Mouse (Mus musculus) heart, adult 11 months (tissue): Measurements from ENCODE around the gene Filip1l.

Experiments
- DNase-seq: peaks from one replicate; pipeline ENCODE4 v3.0.0; 2022

The Filip1l gene

GRCm38 (mm10) chr16:57534365-57534764, 181.5 kb downstream of the Filip1l start:
- no peak for DNase-seq

DNA sequence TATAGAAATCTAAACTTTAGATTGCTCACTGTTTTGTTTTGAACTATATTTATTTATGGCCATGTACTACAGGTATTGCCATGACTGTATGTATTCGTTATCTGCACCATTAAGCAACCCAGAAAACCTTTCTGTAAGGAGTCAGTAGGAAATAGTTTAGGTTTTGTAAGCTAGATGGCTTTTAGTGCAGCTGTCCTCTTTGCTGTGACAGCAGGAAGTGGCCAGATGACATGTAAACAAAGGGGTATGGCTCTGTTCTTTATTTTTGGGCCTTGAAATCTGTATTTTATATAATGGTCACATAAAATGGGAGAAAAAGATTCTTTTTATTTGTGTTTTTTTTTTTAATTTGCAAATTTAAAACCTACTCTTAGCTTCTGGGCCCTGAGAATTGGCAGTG, 181.9 kb downstream of the Filip1l start:
- DNase-seq: peak; percentile 24

DNA sequence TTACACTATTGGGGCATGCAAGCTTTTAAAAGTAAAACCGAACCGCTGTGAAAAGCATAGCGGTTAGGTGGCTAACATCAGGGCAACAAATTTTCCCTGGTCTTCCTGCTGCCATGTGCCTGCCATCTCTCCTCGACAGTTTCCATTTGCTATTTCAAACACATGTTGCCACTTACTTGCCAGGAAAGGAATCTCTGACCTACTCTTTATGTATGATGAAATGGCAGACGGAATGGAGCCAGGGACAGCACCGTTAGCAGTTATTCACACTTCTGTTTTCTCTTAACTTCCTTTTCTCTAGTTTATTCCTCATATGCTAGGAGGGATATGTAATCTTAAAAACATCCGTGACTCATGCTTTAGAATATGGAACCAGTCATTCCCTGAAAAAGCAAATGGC, 183.6 kb downstream of the Filip1l start:
- peak; percentile 89 for DNase-seq

GRCm38 (mm10) chr16:57543243-57543642, 190.3 kb downstream of the Filip1l start:
- peak; percentile 70 for DNase-seq

- DNase-seq: peak; percentile 89
Observed at GRCm38 (mm10) chr16:57544441-57544840, 191.5 kb downstream of the Filip1l start.

DNA sequence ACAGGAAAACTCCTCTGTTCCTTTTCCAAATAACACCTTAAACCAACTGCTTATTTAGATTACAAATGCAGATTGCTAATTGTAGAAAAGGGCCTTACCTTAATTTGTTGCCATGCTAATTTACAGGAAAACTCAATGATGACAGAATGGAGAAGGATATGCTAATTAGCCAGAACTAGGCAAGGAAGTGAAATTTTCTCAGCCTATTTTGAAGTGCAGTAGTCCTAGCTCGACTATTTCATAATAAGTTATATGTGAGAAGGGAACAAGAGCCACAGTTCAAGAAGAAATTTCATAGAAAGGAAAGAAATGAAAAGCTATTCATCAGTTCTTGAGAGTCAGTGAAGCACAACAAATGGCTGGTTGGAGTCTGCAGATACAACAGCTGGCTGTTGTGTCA, 193.5 kb downstream of the Filip1l start:
- DNase-seq: no peak

GRCm38 (mm10) chr16:57548608-57549007, 195.7 kb downstream of the Filip1l start:
- DNase-seq: no peak

DNA sequence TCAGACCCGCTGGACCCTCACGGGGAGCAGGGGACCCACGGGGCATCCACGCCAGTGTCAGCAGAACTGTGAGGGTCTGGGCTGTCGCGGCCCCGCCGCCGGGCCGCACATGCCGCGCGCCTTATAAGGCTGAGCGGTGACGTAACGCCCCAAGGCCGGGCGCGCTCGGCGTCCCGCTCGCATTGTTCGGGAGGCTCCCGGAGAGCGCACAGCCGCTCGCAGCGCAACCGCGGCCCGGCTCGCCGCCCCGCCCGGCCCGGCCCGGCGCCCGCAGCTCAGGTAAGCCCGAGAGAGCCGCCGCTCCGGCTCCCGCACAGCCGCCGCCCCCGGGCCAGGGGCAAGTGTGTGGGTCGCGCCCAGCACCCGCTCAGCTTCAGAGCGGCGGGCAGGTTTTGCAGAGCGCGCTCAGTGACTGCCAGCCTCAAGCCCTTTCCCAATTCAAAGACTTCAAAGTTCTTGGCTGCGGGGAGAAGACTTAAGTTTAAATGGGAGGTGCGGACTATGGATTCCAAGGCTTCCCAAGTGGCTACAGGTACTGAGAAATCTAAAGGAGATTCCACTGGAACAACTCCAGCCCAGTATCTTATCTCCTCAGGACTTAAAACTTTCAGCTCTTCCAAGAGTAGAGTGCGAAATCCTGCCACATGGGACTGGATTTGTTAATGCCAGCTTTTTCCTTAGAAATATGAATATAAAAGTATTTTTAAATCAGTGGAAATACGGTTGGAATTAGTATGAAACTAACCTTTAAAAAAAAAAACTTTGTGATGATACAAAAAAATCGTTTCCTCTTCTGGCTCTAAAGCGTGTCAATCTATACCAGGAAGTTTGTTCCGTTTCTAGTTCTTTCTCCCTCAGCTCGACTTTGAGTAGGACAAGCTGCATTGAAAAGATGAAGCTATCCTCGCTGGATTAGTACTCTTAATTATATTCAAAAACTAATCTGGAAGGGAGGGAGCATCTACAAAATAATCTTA, 196.5 kb downstream of the Filip1l start:
- peak; percentile 99 for DNase-seq

- peak; percentile 23 for DNase-seq
Observed at GRCm38 (mm10) chr16:57550088-57550487, 197.2 kb downstream of the Filip1l start.

GRCm38 (mm10) chr16:57550817-57551216, 197.9 kb downstream of the Filip1l start:
- peak; percentile 35 for DNase-seq

DNA sequence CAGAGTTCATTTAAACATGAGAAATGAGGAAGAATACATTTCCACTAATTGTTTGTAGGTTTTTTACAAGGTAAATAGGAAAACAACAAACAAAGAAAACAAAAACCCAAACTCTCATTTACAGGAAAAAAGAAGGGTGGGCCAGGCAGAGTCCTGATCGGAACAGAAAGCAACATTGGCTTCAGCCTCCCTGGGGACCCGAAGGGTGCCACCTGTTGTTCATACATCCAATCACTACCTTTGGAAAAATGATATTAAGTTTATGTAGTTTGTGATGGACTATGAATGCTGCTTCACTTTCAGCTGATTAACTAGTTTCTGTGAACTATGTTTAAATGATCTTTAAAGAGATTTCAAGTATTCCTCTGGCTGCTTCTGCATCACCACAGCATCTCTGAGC, 198.7 kb downstream of the Filip1l start:
- peak; percentile 84 for DNase-seq

- DNase-seq: peak; percentile 88
Observed at GRCm38 (mm10) chr16:57552709-57553108, 199.8 kb downstream of the Filip1l start.

GRCm38 (mm10) chr16:57553235-57553634, 200.3 kb downstream of the Filip1l start:
- no peak for DNase-seq

- peak; percentile 54 for DNase-seq
Observed at GRCm38 (mm10) chr16:57554886-57555400, 202.1 kb downstream of the Filip1l start.

DNA sequence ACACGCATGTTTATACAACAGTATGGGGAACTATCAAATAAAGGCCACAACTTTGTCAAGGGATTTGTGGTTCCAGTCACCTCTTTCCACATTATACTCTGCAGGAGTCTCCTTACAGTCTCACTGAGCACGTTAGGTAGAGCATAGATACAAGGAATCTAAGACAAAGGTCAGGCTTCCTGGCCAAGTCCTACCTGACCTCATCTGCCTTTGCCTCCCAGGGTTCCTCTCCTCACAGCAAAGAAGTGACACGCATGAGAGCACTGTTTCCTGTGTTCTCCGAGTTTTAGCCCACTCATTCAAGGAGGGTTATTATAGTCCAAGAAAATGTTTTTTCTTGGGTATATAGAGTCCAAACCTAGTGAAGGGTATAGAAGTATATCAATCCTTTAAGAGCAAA, 202.8 kb downstream of the Filip1l start:
- peak; percentile 92 for DNase-seq

DNA sequence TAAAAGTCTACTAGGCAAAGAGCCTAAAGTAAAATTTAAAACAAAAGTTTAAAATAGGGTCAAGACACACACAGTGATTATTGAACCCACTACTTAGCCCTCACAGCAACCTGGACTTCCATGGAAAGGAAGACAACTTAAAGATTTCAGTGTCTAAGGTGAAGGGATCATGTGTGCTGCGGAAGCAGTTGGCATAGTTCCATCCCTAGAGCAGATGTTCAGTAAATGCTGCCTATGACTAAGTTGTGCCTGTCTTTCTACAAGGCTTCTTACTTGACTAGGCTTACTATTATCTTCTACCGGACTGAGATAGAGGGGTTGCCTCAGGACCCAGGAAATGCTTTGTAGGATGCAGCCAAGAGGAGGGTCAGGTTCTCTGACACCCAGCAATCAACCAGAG, 203.4 kb downstream of the Filip1l start:
- DNase-seq: peak; percentile 88

DNA sequence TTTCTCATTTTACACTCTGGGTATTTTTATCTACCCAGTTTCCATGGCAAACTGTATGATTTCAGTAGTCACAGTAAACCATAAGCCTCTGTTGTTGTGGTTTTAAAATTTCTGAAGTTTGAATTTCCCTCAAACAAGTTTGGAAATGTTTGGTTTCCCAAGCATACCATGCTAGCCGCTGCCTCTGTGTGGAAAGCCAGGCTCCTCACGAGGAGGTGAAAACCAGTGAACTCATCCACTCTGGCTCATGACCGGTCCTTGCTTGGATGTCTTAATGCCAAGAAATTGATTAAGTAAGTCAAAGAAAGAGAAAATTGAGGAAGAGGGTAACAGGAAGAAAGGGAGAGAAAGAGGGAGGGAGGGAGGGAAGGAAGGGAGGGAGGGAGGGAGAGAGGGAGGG, 205.4 kb downstream of the Filip1l start:
- DNase-seq: peak; percentile 66

- DNase-seq: peak; percentile 56
Observed at GRCm38 (mm10) chr16:57560185-57560584, 207.3 kb downstream of the Filip1l start.

DNA sequence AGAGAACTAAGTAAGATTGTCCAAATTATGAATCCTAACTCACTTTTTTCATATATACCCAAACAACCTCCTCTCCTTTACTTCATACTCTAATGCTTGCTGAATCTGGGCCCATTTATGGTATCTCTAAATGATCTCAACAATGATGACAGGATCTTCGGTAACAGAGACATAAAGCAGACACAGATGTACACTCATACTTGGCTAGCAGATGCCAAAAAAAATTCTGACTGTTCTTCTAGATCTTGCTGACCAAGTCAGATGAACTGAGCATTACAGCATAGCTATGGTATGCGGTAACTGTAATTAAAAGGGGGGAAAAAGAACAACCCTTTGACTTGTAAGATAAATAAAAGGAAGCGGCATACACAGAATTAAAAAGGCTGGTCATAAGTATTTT, 210.6 kb downstream of the Filip1l start:
- peak; percentile 68 for DNase-seq

- DNase-seq: peak; percentile 39
Observed at GRCm38 (mm10) chr16:57564807-57565206, 211.9 kb downstream of the Filip1l start.

DNA sequence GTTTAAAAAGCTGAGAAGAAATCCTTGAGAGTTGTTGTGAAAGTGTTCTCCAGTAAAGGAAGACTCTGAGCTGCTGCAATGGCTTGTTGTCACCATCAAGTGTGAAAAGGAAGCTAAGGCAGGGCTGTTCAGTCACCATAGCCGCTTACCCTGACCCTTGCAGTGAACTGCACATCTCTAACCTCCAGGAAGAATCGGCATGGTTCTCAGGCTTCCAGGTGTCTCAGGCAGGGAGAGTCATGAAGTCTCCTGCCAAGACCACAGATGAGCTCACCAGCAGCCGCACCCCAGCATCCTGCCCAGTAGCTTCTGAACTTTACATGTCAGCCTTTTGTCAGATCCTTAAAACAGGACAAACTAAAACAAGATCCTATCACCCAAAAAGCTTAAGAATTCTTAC, 213.3 kb downstream of the Filip1l start:
- peak; percentile 94 for DNase-seq

DNA sequence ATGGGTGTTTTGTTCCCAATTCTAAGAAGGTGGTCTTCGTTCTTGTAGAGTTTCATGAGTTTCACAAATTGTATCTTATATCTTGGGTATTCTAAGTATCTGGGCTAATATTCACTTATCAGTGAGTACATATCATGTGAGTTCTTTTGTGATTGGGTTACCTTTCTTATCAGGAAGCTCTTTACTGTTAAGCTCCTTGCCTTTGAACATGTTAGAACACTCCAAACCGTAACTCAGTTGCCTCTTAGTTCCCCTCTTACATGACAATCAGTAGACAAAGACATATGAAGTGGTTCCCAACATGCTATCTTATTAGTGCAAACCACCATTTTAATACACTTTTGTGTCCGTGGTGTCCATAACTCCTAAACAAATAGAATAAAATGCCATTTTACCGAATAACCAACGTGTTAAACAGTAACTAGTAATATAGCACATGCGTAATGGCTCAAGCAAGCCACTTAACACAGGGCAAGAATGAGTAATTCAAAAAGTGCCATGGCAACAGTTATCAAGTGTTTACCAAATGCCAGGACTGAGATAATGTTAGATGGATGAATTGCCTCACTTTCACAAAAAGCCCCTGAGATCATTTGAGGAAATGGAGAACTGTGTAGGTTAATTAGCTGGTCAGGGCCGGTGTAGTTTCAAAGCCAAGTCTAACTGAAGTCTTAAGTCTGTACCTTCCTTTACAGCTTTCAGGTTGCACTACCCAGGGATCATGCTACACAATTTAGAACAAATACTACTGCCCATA, 215.9 kb downstream of the Filip1l start:
- DNase-seq: peak; percentile 62

DNA sequence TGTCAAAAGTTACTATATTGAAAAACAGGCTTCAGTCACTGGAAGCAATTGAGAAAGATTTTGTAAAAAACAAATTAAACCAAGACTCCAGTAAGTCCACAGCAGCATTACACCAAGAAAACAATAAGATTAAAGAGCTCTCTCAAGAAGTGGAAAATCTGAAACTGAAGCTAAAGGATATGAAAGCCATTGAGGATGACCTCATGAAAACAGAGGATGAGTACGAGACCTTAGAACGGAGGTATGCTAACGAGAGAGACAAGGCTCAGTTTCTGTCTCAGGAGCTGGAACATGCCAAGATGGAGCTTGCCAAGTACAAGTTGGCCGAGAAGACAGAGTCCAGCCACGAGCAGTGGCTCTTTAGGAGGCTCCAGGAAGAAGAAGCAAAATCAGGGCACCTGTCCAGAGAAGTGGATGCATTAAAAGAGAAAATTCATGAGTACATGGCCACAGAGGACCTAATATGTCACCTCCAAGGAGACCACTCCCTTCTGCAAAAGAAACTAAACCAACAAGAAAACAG, 218.0 kb downstream of the Filip1l start:
- DNase-seq: peak; percentile 87
